8 mouse cellular contexts compared by ENCODE assay signal in the genomic region with DNA sequence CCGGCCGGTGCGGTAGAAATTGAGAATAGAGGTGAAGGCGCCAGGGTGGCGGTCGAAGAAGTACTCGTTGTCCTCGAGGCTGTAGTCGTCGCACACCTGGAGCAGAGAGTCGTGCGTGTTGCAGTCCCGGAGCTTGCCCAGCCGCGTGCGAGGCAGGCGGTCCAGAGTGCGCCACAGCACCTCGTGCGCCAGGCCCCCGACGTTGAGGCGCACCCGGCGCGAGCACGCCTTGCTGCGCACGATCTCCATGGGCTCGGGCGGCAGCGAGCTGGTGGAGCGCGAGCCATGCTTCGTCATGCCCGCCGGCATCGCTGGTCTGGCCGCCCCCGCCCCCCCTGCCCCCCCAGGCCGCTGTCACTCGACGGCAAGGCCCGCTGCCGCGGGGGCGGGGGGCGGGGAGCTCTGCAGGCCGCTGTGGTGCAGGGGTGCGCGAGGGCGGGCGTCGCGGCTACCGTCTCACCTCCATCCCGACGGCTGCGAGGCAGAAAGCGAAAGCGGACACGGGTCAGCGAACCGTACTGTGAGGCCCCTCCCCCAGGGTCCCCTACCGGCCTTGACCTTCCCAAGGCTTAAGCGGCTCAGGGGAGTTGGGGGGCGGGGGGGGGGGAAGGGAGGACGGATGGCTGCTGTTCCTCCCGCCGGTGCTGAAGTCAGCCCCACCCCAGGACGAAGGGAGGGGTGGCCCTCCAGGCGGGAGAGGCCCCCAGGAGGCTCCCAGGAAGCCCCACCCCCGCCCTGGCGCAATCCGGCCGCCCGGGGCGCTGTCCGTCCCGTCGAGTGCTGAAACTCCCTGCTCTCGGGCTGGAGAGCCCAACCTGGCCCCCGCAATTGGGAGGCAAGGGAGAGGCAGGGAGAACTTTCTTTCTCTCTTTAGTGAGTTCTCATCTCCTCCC. TPM values are rescaled to one million over a fixed set of nuclear protein-coding genes. Genes with fewer than 3 reads are reported as not detected.
DNase-seq lines count a peak whose midpoint lies in the region; ATAC-seq and TF ChIP-seq lines count a peak whose summit lies in the region.

No protein-coding gene starts in this region.

- TF ChIP-seq CTCF in liver, postnatal 0 days (IDR thresholded peaks at IDR 0.05; ENCODE audit: low read depth) = 0 out of 2 replicates have a peak, but pooled peaks have one; percentile 34
- no peak; the same call in 1 of the 2 replicates for TF ChIP-seq CTCF in thymus, adult 2 months (IDR thresholded peaks at IDR 0.05; ENCODE audit: borderline replicate concordance, control insufficient read depth, extremely low read depth, insufficient read depth, low read length, poor library complexity)

- peaks cover 10% of the 10 kb centered on the region for H3K4me1 ChIP-seq in intestine, embryonic 14.5 days (replicated peaks; ENCODE audit: control insufficient read depth, insufficient read depth, low read length)
- peaks cover 14% of the 10 kb centered on the region for H3K4me1 ChIP-seq in liver, postnatal 0 days (ENCODE audit: insufficient read depth)
- peaks cover 17% of the 10 kb centered on the region for H3K4me1 ChIP-seq in neural tube, embryonic 14.5 days (ENCODE audit: control insufficient read depth, insufficient read depth, low read length)
- peaks cover 13% of the 10 kb centered on the region; the same call in 1 of the 2 replicates for H3K4me1 ChIP-seq in thymus, adult 2 months (replicated peaks; ENCODE audit: control insufficient read depth, insufficient read depth, low read length)

- TF ChIP-seq POLR2A in thymus, adult 2 months (IDR thresholded peaks at IDR 0.05; ENCODE audit: control insufficient read depth, extremely low read depth, insufficient read depth, low read length, poor library complexity) = no peak

- H3K9me3 ChIP-seq in intestine, embryonic 14.5 days (ENCODE audit: control insufficient read depth, low read length) = no peaks in the 10 kb centered on the region
- no peaks in the 10 kb centered on the region for H3K9me3 ChIP-seq in liver, postnatal 0 days (ENCODE audit: low read length)
- H3K9me3 ChIP-seq in neural tube, embryonic 14.5 days (ENCODE audit: control insufficient read depth, low read length) = no peaks in the 10 kb centered on the region

- peak overlapping the region; percentile 47 for H3K4me3 ChIP-seq in intestine, embryonic 14.5 days (ENCODE audit: low read depth, low read length)
- peak overlapping the region; percentile 54 for H3K4me3 ChIP-seq in liver, postnatal 0 days (ENCODE audit: low read depth, low read length)
- H3K4me3 ChIP-seq in neural tube, embryonic 14.5 days (ENCODE audit: low read depth, low read length) = peak overlapping the region; percentile 56
- peak overlapping the region; percentile 33 for H3K4me3 ChIP-seq in thymus, adult 2 months (ENCODE audit: control insufficient read depth, insufficient read depth, low read length)

- DNase-seq in cerebellum, adult 8-10 months = peak; percentile 19
- DNase-seq in c-Kit-positive CD71-positive TER-119-positive erythroid progenitor cells, embryonic 14.5 days (ENCODE audit: low spot score) = peak; percentile 34
- peak; percentile 76 for DNase-seq in gastrocnemius, postnatal 36 days
- peak; percentile 96 for DNase-seq in intestine, embryonic 14.5 days (ENCODE audit: low spot score)
- peak; percentile 86 for DNase-seq in liver, postnatal 0 days
- DNase-seq in thymus, adult 2 months = peak; percentile 56

- no peak overlapping the region for H3K27ac ChIP-seq in intestine, embryonic 14.5 days (ENCODE audit: low read depth)
- no peak overlapping the region for H3K27ac ChIP-seq in liver, postnatal 0 days (ENCODE audit: low read depth)
- H3K27ac ChIP-seq in neural tube, embryonic 14.5 days (ENCODE audit: low read depth, low read length) = no peak overlapping the region
- no peak overlapping the region for H3K27ac ChIP-seq in thymus, adult 2 months (ENCODE audit: control insufficient read depth, insufficient read depth, low read length)

- no peak overlapping the region for H3K9ac ChIP-seq in intestine, embryonic 14.5 days (ENCODE audit: low read length)
- H3K9ac ChIP-seq in liver, postnatal 0 days (replicated peaks) = no peak overlapping the region
- H3K9ac ChIP-seq in neural tube, embryonic 14.5 days (replicated peaks; ENCODE audit: low read depth, low read length) = no peak overlapping the region

- no peak for ATAC-seq in cerebellum, adult (ENCODE audit: insufficient number of reproducible peaks, low FRiP score, low TSS enrichment)
- peak; percentile 72 for ATAC-seq in intestine, embryonic 14.5 days (replicated peaks; ENCODE audit: low FRiP score, low TSS enrichment, low read depth)
- peak; percentile 83 for ATAC-seq in liver, postnatal 0 days
- ATAC-seq in neural tube, embryonic 14.5 days (ENCODE audit: low read depth) = 0 out of 2 replicates have a peak, but pooled peaks have one; percentile 19

- H3K27me3 ChIP-seq in intestine, embryonic 14.5 days (replicated peaks; ENCODE audit: control insufficient read depth, insufficient read depth, low read length) = peaks cover 32% of the 10 kb centered on the region
- peaks cover 47% of the 10 kb centered on the region for H3K27me3 ChIP-seq in liver, postnatal 0 days (ENCODE audit: insufficient read depth, low read length)
- H3K27me3 ChIP-seq in neural tube, embryonic 14.5 days (ENCODE audit: control insufficient read depth, insufficient read depth, low read length) = peaks cover 8% of the 10 kb centered on the region; the same call in 1 of the 2 replicates
- H3K27me3 ChIP-seq in thymus, adult 2 months (ENCODE audit: control insufficient read depth, insufficient read depth, low read length) = peaks cover 16% of the 10 kb centered on the region

- WGBS in intestine, embryonic 14.5 days = 10% methylated on average over 76 of the region's 83 CpGs
- 19% methylated on average over 56 of the region's 83 CpGs for WGBS in liver, postnatal 0 days (ENCODE audit: insufficient replicate concordance)
- 17% methylated on average over 53 of the region's 83 CpGs for WGBS in neural tube, embryonic 14.5 days
- 14% methylated on average over 83 of the region's 83 CpGs for WGBS in thymus, adult 2 months

- H3K36me3 ChIP-seq in intestine, embryonic 14.5 days (ENCODE audit: control insufficient read depth, insufficient read depth, low read length) = no peaks in the 10 kb centered on the region
- H3K36me3 ChIP-seq in liver, postnatal 0 days (replicated peaks; ENCODE audit: insufficient read depth, low read length) = no peaks in the 10 kb centered on the region
- no peaks in the 10 kb centered on the region for H3K36me3 ChIP-seq in neural tube, embryonic 14.5 days (ENCODE audit: control insufficient read depth, insufficient read depth, low read length)
- H3K36me3 ChIP-seq in thymus, adult 2 months (ENCODE audit: control insufficient read depth, insufficient read depth, low read length) = no peaks in the 10 kb centered on the region

- no peak for TF ChIP-seq EP300 in liver, postnatal 0 days (IDR thresholded peaks at IDR 0.05; ENCODE audit: low read depth)

- peak overlapping the region; percentile 68 for H3K4me2 ChIP-seq in intestine, embryonic 14.5 days (ENCODE audit: low read length)
- peak overlapping the region; percentile 71 for H3K4me2 ChIP-seq in liver, postnatal 0 days (ENCODE audit: low read depth, low read length)
- peak overlapping the region; percentile 66 for H3K4me2 ChIP-seq in neural tube, embryonic 14.5 days (ENCODE audit: low read depth, low read length)

- intact Hi-C loops in gastrocnemius, postnatal 36 days (cut with DNase I) = no loop called here

RNA-seq across cellular contexts. Expression of a gene that starts 1.4 kb away (rescaled TPM):
- 10 to 100 TPM; 23.3 to 28.2 TPM for total RNA-seq in gastrocnemius, postnatal 36 days (2021)
- 1.8 and 1.9 TPM in 2 replicates for polyA plus RNA-seq in intestine, embryonic 14.5 days (2014; fragmentation: Nextera tagmentation; extraction: Ambion mirVana)
- 0.11 and 0.21 TPM in 2 replicates for polyA plus RNA-seq in liver, postnatal 0 days (2015; fragmentation: Nextera tagmentation; extraction: Ambion mirVana)
- polyA plus RNA-seq in neural tube, embryonic 14.5 days (2014; fragmentation: Nextera tagmentation; extraction: Ambion mirVana) = 4.9 and 5.4 TPM in 2 replicates
- polyA plus RNA-seq in thymus, adult 2 months (2012; rRNA removed) = 1.7 and 2.1 TPM in 2 replicates

RNA-seq across cellular contexts. Expression of a gene that starts 51.8 kb away (rescaled TPM):
- 1 to 10 TPM; 3.4 to 3.7 TPM for total RNA-seq in gastrocnemius, postnatal 36 days (2021)
- 15.1 and 17.3 TPM in 2 replicates for polyA plus RNA-seq in intestine, embryonic 14.5 days (2014; fragmentation: Nextera tagmentation; extraction: Ambion mirVana)
- 1.1 and 1.8 TPM in 2 replicates for polyA plus RNA-seq in liver, postnatal 0 days (2015; fragmentation: Nextera tagmentation; extraction: Ambion mirVana)
- polyA plus RNA-seq in neural tube, embryonic 14.5 days (2014; fragmentation: Nextera tagmentation; extraction: Ambion mirVana) = 1.9 and 5.9 TPM in 2 replicates
- 6.1 and 9.9 TPM in 2 replicates for polyA plus RNA-seq in thymus, adult 2 months (2012; rRNA removed)

Comparison
In these comparisons a context has a peak if more than half of its experiments do, and no peak if none do; other contexts are left out.
1. DNase-seq: peak in every context shown above with its lines; median percentile 96 in intestine, embryonic 14.5 days; 86 in liver, postnatal 0 days; 76 in gastrocnemius, postnatal 36 days; 56 in thymus, adult 2 months; 34 in c-Kit-positive CD71-positive TER-119-positive erythroid progenitor cells, embryonic 14.5 days; 19 in cerebellum, adult 8-10 months.